Mouse (Mus musculus) heart, postnatal 0 days (tissue): ENCODE data around the gene Ispd. TPM values are rescaled to one million over a fixed set of nuclear protein-coding genes. Genes with fewer than 3 reads are reported as not detected.

Experiments used
- ATAC-seq: fragments of 200-750 bp; cut with Nextera tagmentation; 2 replicates; pipeline ENCODE4 v1.8.0; 2017; ENCODE audit warnings: low read depth, moderate number of reproducible peaks, moderate library complexity; ENCODE audit not compliant: insufficient read depth
- DNase-seq: peaks from one replicate; pipeline ENCODE4 v3.0.0-alpha.2; 2016; ENCODE audit warnings: low spot score
- H3K27ac ChIP-seq: fragments of 300-500 bp; sonication (generic); 2 replicates; pipeline ENCODE4 v1.5.1; 2014; ENCODE audit warnings: low read depth, mild to moderate bottlenecking
- H3K27me3 ChIP-seq: fragments of 300-500 bp; sonication (generic); 2 replicates; pipeline ENCODE4 v1.6.1; 2014; ENCODE audit warnings: low read length, mixed read lengths; ENCODE audit not compliant: control insufficient read depth, insufficient read depth
- H3K36me3 ChIP-seq: fragments of 300-500 bp; sonication (generic); replicated peaks from 2 replicates; pipeline ENCODE4 v1.6.1; 2014; ENCODE audit warnings: low read length, mixed read lengths; ENCODE audit not compliant: control insufficient read depth, insufficient read depth
- H3K4me1 ChIP-seq: fragments of 300-500 bp; sonication (generic); 2 replicates; pipeline ENCODE4 v1.6.1; 2014; ENCODE audit warnings: antibody characterized with exemption; ENCODE audit not compliant: control insufficient read depth, insufficient read depth
- H3K4me2 ChIP-seq: fragments of 300-500 bp; sonication (generic); 2 replicates; pipeline ENCODE4 v1.6.1; 2014; ENCODE audit warnings: low read depth, mild to moderate bottlenecking, low read length, moderate library complexity
- H3K4me3 ChIP-seq: fragments of 300-500 bp; sonication (generic); 2 replicates; pipeline ENCODE4 v1.5.1; 2014; ENCODE audit warnings: low read depth, low read length
- H3K9ac ChIP-seq: fragments of 300-500 bp; sonication (generic); replicated peaks from 2 replicates; pipeline ENCODE4 v1.6.1; 2014; ENCODE audit warnings: low read depth, low read length, mixed read lengths
- H3K9me3 ChIP-seq: fragments of 300-500 bp; sonication (generic); replicated peaks from 2 replicates; pipeline ENCODE4 v1.6.1; 2016; ENCODE audit warnings: low read length; ENCODE audit not compliant: control insufficient read depth
- CTCF ChIP-seq: IDR thresholded peaks from 2 replicates; pipeline ENCODE4 v1.5.1; 2016; ENCODE audit warnings: antibody characterized with exemption, control low read depth, low read depth
- EP300 ChIP-seq: IDR thresholded peaks from 2 replicates; pipeline ENCODE4 v1.6.1; 2016; ENCODE audit warnings: antibody characterized with exemption, low read depth
- WGBS: fragments of 180-500 bp; shearing (Covaris S2); extraction: QIAGEN DNeasy Blood & Tissue Kit; methylation state at CpG from one replicate; pipeline ENCODE4 v1.1.7; 2014; 5-methylcytosine and 5-hydroxymethylcytosine counted together
- polyA plus RNA-seq: library from polyadenylated mRNA; unstranded; fragments of >200 nt; fragmentation: Nextera tagmentation; extraction: Ambion mirVana; gene quantifications from 2 replicates; pipeline ENCODE4 v1.2.1, GENCODE M21; 2015
- total RNA-seq: library from RNA; depleted of rRNA; stranded (reverse); fragments of >200 nt; gene quantifications from 2 replicates; pipeline ENCODE4 v1.2.3, GENCODE M21; 2014; ENCODE audit warnings: low replicate concordance

Ispd gene
- total and polyA plus RNA-seq, 2 experiments from 2014 or later: 6.6 to 8.5 TPM

- Histone ChIP-seq H3K36me3 (no peaks in the 10 kb centered on the region), H3K4me1 (no peaks in the 10 kb centered on the region), H3K9ac (no peak overlapping the region), H3K4me3 (no peak overlapping the region), H3K9me3 (no peaks in the 10 kb centered on the region), H3K27ac (no peak overlapping the region), H3K27me3 (no peaks in the 10 kb centered on the region), H3K4me2 (no peak overlapping the region)
- TF ChIP-seq EP300 (no peak), CTCF (no peak)
- no peak for ATAC-seq
- no peak for DNase-seq
- 65% methylated on average over 2 of the region's 2 CpGs for WGBS
Measured at GRCm38 (mm10) chr12:36523515-36523914, 142.3 kb downstream of the Ispd start.

- Histone ChIP-seq H3K4me3 (no peak overlapping the region), H3K4me1 (no peaks in the 10 kb centered on the region), H3K27me3 (no peaks in the 10 kb centered on the region), H3K9ac (no peak overlapping the region), H3K36me3 (no peaks in the 10 kb centered on the region), H3K27ac (no peak overlapping the region), H3K9me3 (no peaks in the 10 kb centered on the region), H3K4me2 (no peak overlapping the region)
- WGBS: 85% methylated on average over 2 of the region's 2 CpGs
- DNase-seq (no peak), ATAC-seq (no peak)
- TF ChIP-seq CTCF (no peak), EP300 (no peak)
Measured at GRCm38 (mm10) chr12:36530920-36531319, 149.7 kb downstream of the Ispd start.

DNA sequence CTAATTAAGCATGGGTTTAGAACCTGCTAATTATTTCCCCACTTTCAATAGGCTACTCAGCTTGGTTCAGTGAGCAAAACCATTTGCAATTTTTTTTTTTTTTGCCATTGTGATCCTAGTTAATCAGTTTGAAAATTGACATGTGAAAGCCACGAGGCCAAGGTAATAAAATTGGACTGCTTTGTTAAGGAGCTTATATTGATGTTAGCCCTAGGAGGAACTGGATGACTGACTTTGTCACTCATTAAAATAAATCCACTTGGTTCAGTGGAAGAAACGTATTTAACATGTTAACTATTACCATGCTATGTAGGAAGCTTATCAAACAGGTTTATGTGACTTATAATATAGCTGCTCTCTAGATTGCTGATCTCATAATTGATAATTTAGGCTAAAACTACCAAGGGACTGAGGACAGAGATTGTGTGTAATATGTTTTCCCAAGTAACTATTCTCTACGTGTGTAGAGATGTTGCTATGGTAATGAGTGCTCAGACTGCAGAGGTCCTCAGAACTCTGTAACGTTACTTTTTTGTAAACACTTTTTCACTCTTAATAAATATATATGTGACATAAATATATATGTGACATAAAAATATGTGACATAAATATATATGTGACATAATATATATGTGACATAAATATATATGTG is 150.3 kb downstream of the Ispd start:
- ATAC-seq: no peak
- Histone ChIP-seq H3K9me3 (no peaks in the 10 kb centered on the region), H3K4me2 (no peak overlapping the region), H3K36me3 (no peaks in the 10 kb centered on the region), H3K27me3 (no peaks in the 10 kb centered on the region), H3K4me1 (no peaks in the 10 kb centered on the region), H3K4me3 (no peak overlapping the region), H3K9ac (no peak overlapping the region), H3K27ac (no peak overlapping the region)
- WGBS: 81% methylated on average over 4 of the region's 4 CpGs
- DNase-seq: no peak
- no peak for TF ChIP-seq EP300
- TF ChIP-seq CTCF: no peak

DNA sequence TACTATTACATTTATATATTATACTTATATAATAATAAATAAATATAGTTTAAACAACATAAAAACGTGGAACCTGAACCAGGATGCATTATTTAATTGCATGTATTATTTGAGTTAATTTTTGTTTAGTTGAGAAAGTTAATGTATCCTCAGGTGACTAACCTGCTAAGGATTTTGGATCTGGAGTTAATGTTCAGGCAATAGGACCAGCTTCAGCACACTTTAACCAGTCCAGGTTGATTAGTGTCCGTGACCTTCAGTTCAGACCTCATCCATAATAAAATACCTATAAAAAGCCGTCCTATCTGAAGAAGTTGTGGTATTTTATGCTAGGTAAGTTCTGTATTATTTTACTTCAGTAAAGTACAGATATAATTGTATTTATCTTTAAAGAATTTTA is 151.3 kb downstream of the Ispd start:
- H3K4me3 ChIP-seq: no peak overlapping the region
- H3K4me2 ChIP-seq: no peak overlapping the region
- H3K9me3 ChIP-seq: no peaks in the 10 kb centered on the region
- H3K27ac ChIP-seq: no peak overlapping the region
- no peaks in the 10 kb centered on the region for H3K27me3 ChIP-seq
- H3K4me1 ChIP-seq: no peaks in the 10 kb centered on the region
- TF ChIP-seq CTCF: no peak
- no peak for TF ChIP-seq EP300
- no peak overlapping the region for H3K9ac ChIP-seq
- WGBS: 82% methylated on average over 3 of the region's 3 CpGs
- no peaks in the 10 kb centered on the region for H3K36me3 ChIP-seq
- no peak for ATAC-seq
- no peak for DNase-seq

DNA sequence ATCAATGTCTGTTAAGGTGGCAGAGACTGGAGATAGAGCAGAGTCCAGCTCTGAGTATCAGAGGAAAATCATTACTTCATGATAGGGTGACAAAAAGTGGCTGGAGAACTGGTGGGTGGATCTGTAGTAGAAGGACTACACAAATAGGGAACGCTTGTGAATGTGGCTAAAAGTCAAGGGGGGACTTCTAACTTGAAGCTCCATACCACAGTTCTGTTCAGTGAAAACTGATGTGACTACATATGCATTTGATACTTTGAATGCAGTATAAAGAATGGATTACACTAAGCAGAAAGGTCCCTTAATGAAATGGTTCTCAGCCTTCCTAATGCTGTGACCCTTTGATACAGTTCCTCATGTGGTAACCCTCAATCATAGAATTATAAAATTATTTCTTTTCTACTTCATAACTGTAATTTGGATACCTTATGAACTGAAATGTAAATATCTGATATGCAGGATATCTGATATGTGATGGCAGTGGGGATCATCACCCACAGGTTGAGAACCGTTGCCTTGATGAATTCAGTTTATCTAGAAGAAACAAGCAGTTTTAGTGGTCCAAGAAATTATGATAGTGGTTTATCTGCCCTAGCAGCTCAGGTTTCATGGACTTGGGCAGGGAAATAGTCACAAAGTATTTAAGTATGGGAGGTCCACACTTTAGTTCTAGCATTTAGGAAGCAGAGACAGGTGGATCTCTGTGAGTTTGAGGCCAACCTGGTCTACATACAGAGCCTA is 152.1 kb downstream of the Ispd start:
- H3K36me3 ChIP-seq: no peaks in the 10 kb centered on the region
- ATAC-seq (no peak), DNase-seq (no peak)
- no peak for TF ChIP-seq CTCF
- no peak for TF ChIP-seq EP300
- H3K27ac ChIP-seq: no peak overlapping the region
- no peaks in the 10 kb centered on the region for H3K9me3 ChIP-seq
- no peak overlapping the region for H3K4me2 ChIP-seq
- 64% methylated on average over 2 of the region's 2 CpGs for WGBS
- no peak overlapping the region for H3K9ac ChIP-seq
- H3K4me3 ChIP-seq: no peak overlapping the region
- H3K4me1 ChIP-seq: no peaks in the 10 kb centered on the region
- H3K27me3 ChIP-seq: no peaks in the 10 kb centered on the region
